Mouse (Mus musculus): ENCODE measurements around the gene Pank3. TPM values are rescaled to one million over a fixed set of nuclear protein-coding genes. Genes with fewer than 3 reads are reported as not detected.

Pank3 gene
- total RNA-seq (2021), result 10 to 100 TPM; 32.4 to 35.4 TPM
- long read RNA-seq, experiment 1, full-length matches to known transcripts, result 1 of 5 reads
- long read RNA-seq, experiment 1, partial matches to known transcripts, result 0 of 5 reads
- long read RNA-seq, experiment 1, other reads (novel, unspliced or antisense), result 4 of 5 reads
- long read RNA-seq, experiment 2, full-length matches to known transcripts, result 13 of 17 reads
- long read RNA-seq, experiment 2, partial matches to known transcripts, result 1 of 17 reads
- long read RNA-seq, experiment 2, other reads (novel, unspliced or antisense), result 3 of 17 reads

GRCm38 (mm10) chr11:35769188-35769745 lies at the start of gene Pank3:
Pank3 (plus strand) TSS chr11:35769484.
- peak; percentile 88 to 95 for DNase-seq (ENCODE audit: low spot score in 2 of 2)

DNA sequence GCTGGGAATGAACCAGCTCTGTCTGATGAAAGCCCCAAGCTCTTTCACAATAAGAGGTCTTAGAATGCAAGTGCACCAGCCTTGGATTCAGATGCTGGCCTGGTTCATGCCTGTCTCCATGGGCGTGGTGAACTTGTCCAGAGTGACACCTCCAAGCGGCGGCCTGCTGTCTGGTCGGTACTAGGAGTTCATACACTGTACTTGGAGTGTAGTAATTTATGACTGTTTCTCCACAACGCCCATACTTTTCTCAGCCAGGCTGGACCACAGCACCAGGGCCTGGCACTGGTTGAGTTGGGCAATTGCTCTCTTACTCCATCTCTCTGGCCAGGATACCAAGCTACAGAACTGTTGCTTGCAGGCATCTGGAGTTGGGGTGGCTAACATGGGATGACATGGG lies 45.4 kb upstream of the Pank3 start:
- DNase-seq (ENCODE audit: low spot score in 2 of 2), result no peak

GRCm38 (mm10) chr11:35726341-35726846 lies 42.9 kb upstream of the Pank3 start:
- no peak for DNase-seq (ENCODE audit: low spot score in 2 of 2)

DNA sequence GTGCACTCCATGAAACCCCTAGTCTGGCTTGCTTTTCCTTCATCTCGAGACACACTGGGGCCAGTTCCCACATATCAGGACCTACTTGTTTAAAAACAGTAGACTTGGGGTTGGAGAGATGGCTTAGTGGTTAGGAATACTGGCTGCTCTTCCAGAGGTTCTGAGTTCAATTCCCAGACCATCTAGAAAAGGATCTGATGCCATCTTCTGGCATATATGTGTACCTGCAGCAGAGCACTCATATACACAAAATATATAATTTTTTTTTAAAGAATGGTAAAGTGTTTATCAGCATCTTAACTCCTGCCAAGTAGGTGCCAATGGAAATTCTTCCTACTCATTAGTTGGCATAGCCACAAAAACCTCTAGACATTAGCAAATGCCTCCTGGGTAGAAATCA lies 41.1 kb upstream of the Pank3 start:
- DNase-seq (ENCODE audit: low spot score in 2 of 2), result no peak

DNA sequence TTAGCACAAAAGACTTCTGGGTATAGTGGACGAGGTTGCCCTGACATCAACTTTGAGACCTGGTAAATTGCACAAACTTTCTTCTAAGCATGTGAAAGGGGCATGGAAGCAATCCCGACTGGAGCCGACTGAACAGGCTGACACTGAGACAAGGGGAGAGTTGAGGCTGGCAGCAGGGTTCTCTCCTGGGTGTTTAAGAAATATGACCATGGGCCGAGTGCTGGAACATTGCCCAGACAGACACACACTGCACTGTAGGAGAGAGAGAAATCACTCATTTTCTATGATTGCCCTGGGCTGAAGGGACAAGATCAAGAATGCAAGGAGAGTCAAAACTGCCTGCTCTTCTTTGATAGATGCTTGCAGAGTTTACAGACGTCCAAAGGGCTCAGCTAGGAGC lies 40.1 kb upstream of the Pank3 start:
- no peak for DNase-seq (ENCODE audit: low spot score in 2 of 2)

DNA sequence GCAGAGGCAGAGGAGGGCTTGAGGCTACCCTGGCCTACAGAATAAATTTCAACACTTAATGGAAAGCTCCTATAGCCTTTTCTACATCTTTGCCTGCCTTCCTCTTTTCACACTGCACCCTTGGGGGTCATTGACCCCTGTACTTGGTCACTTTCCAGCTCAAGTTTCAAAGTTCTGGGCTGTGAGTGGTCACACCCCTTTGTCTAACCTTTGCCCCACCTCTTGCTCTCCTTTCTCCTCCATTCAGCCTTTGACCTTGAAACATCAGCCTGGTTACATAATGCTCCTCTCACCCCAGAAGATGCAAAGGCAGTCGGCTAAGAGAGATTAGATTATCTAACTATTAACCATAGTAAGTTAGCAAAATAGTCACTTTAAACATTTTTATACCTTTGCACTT lies 36.9 kb upstream of the Pank3 start:
- DNase-seq (ENCODE audit: low spot score in 2 of 2), result no peak

- DNase-seq (ENCODE audit: low spot score in 2 of 2), result no peak
These were observed 32.5 kb upstream of the Pank3 start for GRCm38 (mm10) chr11:35736817-35737216.

GRCm38 (mm10) chr11:35737262-35737661 lies 32.0 kb upstream of the Pank3 start:
- no peak for DNase-seq (ENCODE audit: low spot score in 2 of 2)

GRCm38 (mm10) chr11:35738102-35738501 lies 31.2 kb upstream of the Pank3 start:
- no peak for DNase-seq (ENCODE audit: low spot score in 2 of 2)

- DNase-seq (ENCODE audit: low spot score in 2 of 2), result no peak
These were observed 25.7 kb upstream of the Pank3 start for GRCm38 (mm10) chr11:35743586-35743985.

- DNase-seq (ENCODE audit: low spot score in 2 of 2), result no peak
These were observed 24.7 kb upstream of the Pank3 start for GRCm38 (mm10) chr11:35744571-35744970.

GRCm38 (mm10) chr11:35750578-35750977 lies 18.7 kb upstream of the Pank3 start:
- no peak for DNase-seq (ENCODE audit: low spot score in 2 of 2)

- no peak for DNase-seq (ENCODE audit: low spot score in 2 of 2)
These were observed 14.3 kb upstream of the Pank3 start for GRCm38 (mm10) chr11:35754906-35755418.

DNA sequence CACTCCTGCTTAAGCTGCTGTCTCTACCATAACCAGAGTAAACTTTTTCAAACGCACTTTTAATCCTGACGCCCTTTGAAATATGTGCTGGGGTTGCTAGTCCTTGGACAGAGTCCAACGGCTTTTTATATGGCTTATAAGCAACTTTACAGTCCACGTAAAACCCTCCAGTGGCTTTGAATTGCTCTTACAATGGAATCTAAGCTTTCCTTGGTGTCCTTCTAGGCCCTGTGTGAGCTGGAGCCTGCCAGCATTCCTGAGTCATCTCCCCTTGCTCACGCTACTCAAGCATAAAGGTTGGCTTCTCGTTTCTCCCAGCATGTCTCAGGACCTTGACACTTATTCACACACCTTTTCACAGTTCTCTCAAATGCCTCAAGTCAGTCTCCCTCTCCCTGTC lies 13.7 kb upstream of the Pank3 start:
- no peak for DNase-seq (ENCODE audit: low spot score in 2 of 2)

DNA sequence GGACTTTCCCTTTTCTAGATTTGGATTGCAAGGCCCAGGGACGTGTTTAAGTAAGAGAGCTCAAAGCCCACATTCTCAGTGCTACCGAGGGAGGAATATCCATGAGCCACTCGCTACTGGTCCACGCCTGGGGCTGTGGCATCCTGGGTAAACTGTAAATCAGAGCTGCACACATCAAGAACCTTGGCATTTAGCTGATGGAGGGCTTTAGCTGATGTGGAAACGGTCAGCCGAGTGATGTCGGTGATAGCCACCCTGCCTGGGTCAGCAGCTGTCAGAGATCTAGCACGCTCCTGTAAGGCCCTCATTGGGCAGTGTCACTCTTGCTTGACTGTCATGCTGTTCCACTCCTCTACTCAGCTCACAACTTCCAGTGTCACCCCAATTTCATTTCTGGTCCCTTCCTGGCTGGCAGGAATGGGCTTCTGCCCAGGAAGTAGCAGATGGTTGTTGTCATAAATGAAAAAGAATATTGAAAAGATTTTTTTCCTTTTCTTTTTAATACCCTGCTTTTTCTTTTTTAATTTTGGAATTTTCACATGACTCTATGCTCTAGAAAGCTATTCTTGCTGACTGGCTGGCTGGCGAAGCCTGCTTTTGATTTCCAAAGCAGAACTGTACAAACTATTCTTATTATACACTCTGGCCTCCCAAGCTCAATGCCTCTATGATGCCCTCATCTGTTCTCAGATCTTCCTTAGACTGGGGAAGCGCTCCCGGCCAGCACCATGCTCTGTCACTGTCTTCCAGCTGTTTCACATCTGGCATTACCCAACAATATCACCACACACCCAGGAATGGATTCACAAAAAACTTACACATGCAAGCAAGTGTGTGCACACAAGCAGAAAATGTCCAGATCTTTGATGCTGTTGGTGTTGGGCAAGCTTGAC lies 12.6 kb upstream of the Pank3 start:
- DNase-seq (ENCODE audit: low spot score in 2 of 2), result no peak

DNA sequence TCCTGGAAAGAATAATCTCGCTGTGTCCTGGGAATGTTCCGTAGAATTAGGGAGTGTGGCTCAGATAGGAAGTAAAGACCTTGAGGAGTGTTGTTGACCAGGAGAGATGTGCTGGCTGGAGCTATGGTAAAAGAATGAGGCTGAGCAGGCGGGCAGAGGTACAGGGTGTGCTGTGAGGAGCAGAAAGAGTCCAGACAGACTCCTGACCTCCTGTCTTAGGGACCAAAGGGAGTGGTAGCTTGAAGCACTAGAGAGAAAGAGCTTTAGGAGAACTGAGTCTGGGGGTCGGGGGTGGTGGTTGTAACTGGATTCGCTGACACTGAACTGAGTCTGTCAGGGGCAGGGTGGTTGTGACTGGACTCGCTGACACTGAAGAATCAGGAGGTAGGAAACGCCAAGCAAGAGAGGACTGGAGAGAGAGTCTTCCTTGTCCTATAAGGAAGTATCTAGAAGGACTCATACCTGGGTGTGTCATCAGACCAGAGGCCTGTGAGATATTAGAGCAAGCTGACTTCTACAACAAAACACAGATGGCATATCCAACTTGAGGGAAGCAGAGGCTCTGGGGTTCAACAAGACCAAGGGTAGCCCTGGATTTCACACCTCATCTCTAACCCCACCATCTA lies 9.2 kb upstream of the Pank3 start:
- no peak for DNase-seq (ENCODE audit: low spot score in 2 of 2)

DNA sequence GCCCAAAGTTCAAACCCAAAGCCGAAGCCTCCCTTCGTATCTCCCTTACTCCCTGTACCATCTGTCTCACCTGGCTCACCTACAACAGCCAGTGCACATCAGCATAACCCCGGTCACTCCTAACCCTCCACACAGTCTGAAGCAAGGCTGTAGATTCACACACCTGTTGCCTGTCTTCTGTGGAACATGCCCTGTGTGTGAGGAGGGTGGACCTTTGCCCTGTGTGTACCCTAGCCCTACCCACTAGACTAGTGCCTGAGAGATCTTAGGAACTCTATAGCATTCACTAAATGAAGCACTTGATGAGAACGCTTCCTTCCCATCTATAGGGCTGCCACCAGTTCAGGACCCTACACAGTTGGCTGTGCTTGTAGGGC lies 8.7 kb upstream of the Pank3 start:
- DNase-seq (ENCODE audit: low spot score in 2 of 2), result no peak

DNA sequence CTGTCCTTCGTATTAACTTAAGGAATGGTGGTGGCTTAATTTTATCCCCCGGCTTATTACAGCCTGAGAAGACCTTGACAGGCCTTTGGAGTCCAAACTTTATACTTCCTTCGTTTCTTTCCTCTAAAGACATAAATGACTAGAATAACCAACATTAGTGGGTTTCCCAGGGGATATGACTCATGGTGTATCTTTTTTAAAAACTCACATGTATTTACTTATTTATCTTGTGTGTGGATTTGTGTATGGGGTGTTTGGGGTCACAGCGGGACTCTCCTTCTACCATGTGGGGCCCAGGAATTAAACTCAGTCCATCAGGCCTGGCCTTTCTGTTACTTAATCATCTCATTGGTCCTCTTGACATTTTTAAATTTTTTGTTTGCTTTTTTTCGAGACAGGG lies 2.4 kb upstream of the Pank3 start:
- no peak for DNase-seq (ENCODE audit: low spot score in 2 of 2)

- DNase-seq (ENCODE audit: low spot score in 2 of 2), result peak; percentile 56 to 81
These were observed 608 bp downstream of the Pank3 start for GRCm38 (mm10) chr11:35769746-35770437.

DNA sequence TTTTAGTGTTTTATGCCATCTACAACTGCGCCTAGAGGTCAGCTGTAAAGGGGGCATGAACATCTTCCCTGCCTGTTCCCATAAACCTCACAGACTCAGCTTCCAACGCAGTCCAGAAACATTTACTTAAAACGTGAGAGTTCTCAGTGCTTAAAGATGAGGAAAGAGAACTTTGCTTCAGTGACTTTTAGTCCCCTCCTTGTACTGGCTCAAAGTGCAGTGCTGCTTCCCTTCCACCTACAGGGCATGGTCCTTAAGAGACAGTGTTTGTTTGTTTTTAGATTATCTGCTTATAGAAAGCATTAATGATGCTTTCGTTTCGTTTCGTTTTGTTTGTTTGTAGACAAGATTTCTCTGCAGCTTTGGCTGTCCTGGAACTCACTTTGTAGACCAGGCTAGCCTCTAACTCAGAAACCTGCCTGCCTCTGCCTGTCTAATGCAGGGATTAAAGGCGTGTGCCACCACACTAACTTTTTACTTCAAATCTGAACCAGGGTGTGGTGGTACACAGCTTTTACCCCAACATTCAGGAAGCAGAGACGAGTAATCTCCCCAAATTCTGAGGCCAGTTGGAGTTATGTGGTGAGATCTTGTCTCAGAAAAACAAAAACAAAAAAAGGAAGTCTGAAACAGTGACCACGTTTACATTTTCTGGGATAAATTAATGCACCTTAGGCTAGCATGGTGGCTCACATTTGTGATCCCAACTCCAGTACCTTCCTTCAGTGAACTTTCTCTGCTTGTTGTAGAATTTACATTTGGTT lies 1.6 kb downstream of the Pank3 start:
- DNase-seq (ENCODE audit: low spot score in 2 of 2), result no peak

Data from gastrocnemius, postnatal 4 days (tissue).